Mouse (Mus musculus) hindbrain, embryonic 10.5 days (tissue): ENCODE measurements around the gene Ahsa1. TPM values are rescaled to one million over a fixed set of nuclear protein-coding genes. Genes with fewer than 3 reads are reported as not detected.
"Not testable (repeated sequence)": the region's sequence is repeated elsewhere in the genome, so short reads cannot be mapped to it uniquely, and the experiment has no call there.

Source experiments
- DNase-seq: peaks from one replicate; pipeline ENCODE4 v3.0.0-alpha.2; 2017; ENCODE audit warnings: low spot score
- H3K27ac ChIP-seq: fragments of 300-500 bp; sonication (generic); 2 replicates; pipeline ENCODE4 v1.5.1; 2016; ENCODE audit warnings: mild to moderate bottlenecking, moderate library complexity
- H3K27me3 ChIP-seq: fragments of 300-500 bp; sonication (generic); 2 replicates; pipeline ENCODE4 v1.6.1; 2016; ENCODE audit warnings: mild to moderate bottlenecking; ENCODE audit not compliant: poor library complexity, insufficient read depth, severe bottlenecking
- H3K36me3 ChIP-seq: fragments of 300-500 bp; sonication (generic); 2 replicates; pipeline ENCODE4 v1.6.1; 2016; ENCODE audit warnings: mild to moderate bottlenecking, moderate library complexity
- H3K4me1 ChIP-seq: fragments of 300-500 bp; sonication (generic); replicated peaks from 2 replicates; pipeline ENCODE4 v1.6.1; 2016; ENCODE audit warnings: mild to moderate bottlenecking
- H3K4me3 ChIP-seq: fragments of 300-500 bp; sonication (generic); 2 replicates; pipeline ENCODE4 v1.5.1; 2016; ENCODE audit warnings: mild to moderate bottlenecking, moderate library complexity
- H3K9me3 ChIP-seq: fragments of 300-500 bp; sonication (generic); 2 replicates; pipeline ENCODE4 v1.6.1; 2016; ENCODE audit warnings: mild to moderate bottlenecking, moderate library complexity
- WGBS: fragments of 180-500 bp; shearing (Covaris S2); methylation state at CpG from one replicate; pipeline ENCODE4 v1.1.7; 2016; 5-methylcytosine and 5-hydroxymethylcytosine counted together
- polyA plus RNA-seq: library from polyadenylated mRNA; unstranded; fragments of >200 nt; fragmentation: Nextera tagmentation; extraction: Ambion mirVana; gene quantifications from 2 replicates; pipeline ENCODE4 v1.2.1, GENCODE M21; 2016

Gene Ahsa1
- polyA plus RNA-seq, 1 experiment from 2014 or later = 230 TPM

GRCm38 (mm10) chr12:87265444-87265843, 835 bp upstream of the Ahsa1 start:
- Histone ChIP-seq H3K27me3 (no peaks in the 10 kb centered on the region), H3K27ac (peak overlapping the region; percentile 97), H3K4me1 (peaks cover 29% of the 10 kb centered on the region), H3K9me3 (no peaks in the 10 kb centered on the region), H3K4me3 (peak overlapping the region; percentile 81), H3K36me3 (peaks cover 63% of the 10 kb centered on the region)
- WGBS = 29% methylated on average over 11 of the region's 11 CpGs
- no peak for DNase-seq

DNA sequence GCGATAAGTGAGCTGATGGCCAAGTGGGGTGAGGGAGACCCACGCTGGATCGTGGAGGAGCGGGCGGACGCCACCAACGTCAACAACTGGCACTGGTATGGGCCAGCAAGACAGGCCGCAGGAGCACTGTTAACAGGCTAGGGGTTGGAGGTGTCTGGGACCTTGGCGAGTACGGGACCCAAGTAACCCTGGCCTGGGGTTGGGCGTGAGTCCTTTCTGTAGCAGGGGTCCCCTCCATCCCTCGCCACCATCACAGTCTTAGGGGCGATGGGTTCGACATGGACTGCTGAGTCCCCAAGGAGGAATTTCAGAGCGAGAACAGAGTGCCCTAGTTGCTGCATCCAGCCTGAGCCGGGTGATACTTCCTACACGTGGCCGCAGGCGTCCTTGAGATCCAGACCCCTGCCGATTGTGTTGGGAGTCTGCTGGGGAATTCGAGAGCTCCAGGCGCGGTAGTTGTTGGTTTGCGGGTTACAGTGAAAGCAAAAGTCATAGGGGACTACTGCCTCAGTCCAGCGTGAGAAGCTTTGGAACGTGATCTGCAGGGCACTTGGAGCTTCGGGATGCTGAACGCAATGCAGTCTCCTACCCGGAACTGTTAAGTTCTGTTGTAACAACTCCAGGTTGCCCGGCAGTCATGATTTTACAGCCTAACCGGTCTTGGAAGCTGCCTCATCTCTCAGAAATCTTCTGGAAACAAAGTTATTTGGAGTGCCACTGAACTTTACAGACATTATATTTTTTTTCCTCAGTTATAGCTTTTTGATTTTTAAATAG, 736 bp downstream of the Ahsa1 start:
- peaks cover 29% of the 10 kb centered on the region for H3K4me1 ChIP-seq
- H3K4me3 ChIP-seq = peak overlapping the region; percentile 81
- no peak for DNase-seq
- H3K27me3 ChIP-seq = no peaks in the 10 kb centered on the region
- WGBS = under 1% methylated on average over 31 of the region's 31 CpGs
- H3K9me3 ChIP-seq = no peaks in the 10 kb centered on the region
- peaks cover 63% of the 10 kb centered on the region for H3K36me3 ChIP-seq
- H3K27ac ChIP-seq = peak overlapping the region; percentile 97

DNA sequence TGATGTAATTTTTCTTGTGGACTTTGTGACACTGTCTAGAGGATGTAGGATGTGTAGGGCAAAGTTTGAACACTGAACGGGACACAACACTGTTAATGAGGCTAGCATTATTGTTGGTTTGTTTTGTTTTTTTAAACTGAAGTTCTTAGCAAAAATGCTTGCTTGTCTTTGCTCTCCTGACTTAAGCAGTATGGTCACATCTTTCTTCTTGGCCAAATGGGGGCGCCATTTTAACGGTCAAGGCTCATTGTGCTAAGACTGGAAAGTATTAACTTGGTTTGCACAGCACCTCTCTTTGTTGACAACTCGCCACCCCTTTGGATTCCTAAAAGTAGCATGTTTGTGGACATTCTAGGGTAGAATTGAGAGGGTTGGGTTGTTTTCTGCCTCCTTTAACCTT, 1.4 kb downstream of the Ahsa1 start:
- H3K4me1 ChIP-seq = peaks cover 29% of the 10 kb centered on the region
- no peaks in the 10 kb centered on the region for H3K9me3 ChIP-seq
- H3K36me3 ChIP-seq = peaks cover 63% of the 10 kb centered on the region
- DNase-seq = peak; percentile 40
- peak overlapping the region; percentile 97 for H3K27ac ChIP-seq
- H3K27me3 ChIP-seq = no peaks in the 10 kb centered on the region
- H3K4me3 ChIP-seq = peak overlapping the region; percentile 81
- WGBS = 33% methylated on average over 4 of the region's 4 CpGs

DNA sequence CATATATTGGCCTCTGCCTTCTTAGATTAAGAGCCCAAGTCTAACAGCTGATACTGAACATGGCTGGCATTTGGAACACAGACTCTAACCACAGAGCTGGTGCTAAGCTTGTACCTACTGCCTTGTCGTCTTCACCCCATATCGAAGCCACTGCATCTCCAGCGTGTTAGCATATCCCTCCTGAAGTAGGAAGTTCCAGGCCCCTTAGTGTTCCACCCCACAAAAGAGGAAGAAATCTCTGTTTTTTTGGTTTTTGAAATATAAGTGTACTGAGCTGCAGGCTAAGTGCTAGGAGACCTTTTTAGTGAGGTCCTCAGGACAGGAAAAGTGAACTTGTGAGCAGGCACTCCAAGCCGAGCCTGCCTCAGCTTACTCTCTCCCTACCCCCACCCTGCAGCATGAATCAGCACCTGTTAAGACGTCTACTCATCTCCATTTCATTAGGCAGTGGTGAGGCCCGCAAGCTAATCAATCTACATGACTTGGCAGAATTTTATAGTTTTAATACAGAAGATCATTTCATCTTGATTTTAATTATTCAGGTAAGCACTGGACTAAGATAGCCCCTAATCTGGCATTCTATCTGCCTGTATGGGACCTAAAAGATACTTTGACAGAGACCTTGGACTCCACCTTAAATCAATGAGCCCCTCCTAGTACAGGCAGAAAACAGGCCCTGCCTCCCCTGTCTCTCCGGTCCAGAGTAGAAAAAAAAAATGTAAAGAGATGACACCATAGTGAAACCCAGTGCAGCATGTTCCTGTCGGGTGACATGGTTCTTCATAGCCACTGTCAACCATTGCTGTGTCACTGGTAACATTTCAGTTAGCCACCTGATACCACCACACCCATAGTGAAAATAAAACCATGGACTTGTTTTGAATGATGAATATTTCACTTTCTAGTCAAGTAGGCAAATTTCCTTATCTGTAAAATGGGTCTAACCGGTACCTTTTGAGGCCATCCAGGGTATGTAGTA, 8.9 kb downstream of the Ahsa1 start:
- Histone ChIP-seq H3K9me3 (no peaks in the 10 kb centered on the region), H3K4me3 (no peak overlapping the region), H3K36me3 (peaks cover 72% of the 10 kb centered on the region), H3K4me1 (peaks cover 20% of the 10 kb centered on the region), H3K27ac (no peak overlapping the region), H3K27me3 (no peaks in the 10 kb centered on the region)
- 90% methylated on average over 9 of the region's 9 CpGs for WGBS
- DNase-seq = no peak

DNA sequence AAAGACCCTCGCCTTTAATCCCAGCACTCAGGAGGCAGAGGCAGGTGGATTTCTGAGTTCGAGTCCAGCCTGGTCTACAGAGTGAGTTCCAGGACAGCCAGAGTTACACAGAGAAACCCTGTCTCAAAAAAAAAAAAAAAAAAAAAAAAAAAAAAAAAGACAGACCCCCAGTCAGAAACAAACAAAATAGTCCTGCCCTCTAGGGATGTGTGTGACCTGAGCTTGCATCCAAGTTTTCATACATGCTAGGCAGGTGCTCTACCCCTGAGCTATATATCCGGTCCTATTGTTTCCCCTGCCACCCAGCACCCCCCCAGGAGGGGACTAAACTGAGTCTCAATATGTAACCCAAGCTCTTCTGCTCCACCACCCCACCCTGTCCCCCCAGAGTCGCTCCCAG, 11.0 kb downstream of the Ahsa1 start:
- WGBS = 90% methylated on average over 4 of the region's 4 CpGs
- H3K27me3 ChIP-seq, H3K4me3 ChIP-seq, DNase-seq, H3K27ac ChIP-seq, H3K9me3 ChIP-seq: not testable (repeated sequence)
- H3K36me3 ChIP-seq = peaks cover 51% of the 10 kb centered on the region
- peaks cover 20% of the 10 kb centered on the region for H3K4me1 ChIP-seq

- H3K9me3 ChIP-seq = no peaks in the 10 kb centered on the region
- DNase-seq = peak; percentile 42
- no peaks in the 10 kb centered on the region for H3K27me3 ChIP-seq
- peaks cover 20% of the 10 kb centered on the region for H3K4me1 ChIP-seq
- H3K36me3 ChIP-seq = peaks cover 41% of the 10 kb centered on the region
- no peak overlapping the region for H3K4me3 ChIP-seq
- WGBS = 28% methylated on average over 6 of the region's 6 CpGs
- H3K27ac ChIP-seq = no peak overlapping the region
Measured at GRCm38 (mm10) chr12:87278118-87278730, 11.9 kb downstream of the Ahsa1 start.

GRCm38 (mm10) chr12:87279350-87279749, 13.1 kb downstream of the Ahsa1 start:
- Histone ChIP-seq H3K4me3 (no peak overlapping the region), H3K36me3 (peaks cover 30% of the 10 kb centered on the region), H3K27me3 (no peaks in the 10 kb centered on the region), H3K27ac (no peak overlapping the region), H3K9me3 (no peaks in the 10 kb centered on the region), H3K4me1 (peaks cover 20% of the 10 kb centered on the region)
- DNase-seq = no peak
- WGBS = 50% methylated on average over 3 of the region's 3 CpGs

GRCm38 (mm10) chr12:87279879-87280278, 13.6 kb downstream of the Ahsa1 start:
- H3K27ac ChIP-seq = peak overlapping the region; percentile 16
- 41% methylated on average over 14 of the region's 14 CpGs for WGBS
- H3K27me3 ChIP-seq = no peaks in the 10 kb centered on the region
- H3K4me1 ChIP-seq = peaks cover 20% of the 10 kb centered on the region
- DNase-seq = no peak
- no peak overlapping the region for H3K4me3 ChIP-seq
- H3K9me3 ChIP-seq = no peaks in the 10 kb centered on the region
- H3K36me3 ChIP-seq = peaks cover 25% of the 10 kb centered on the region

GRCm38 (mm10) chr12:87281766-87282165, 15.5 kb downstream of the Ahsa1 start:
- Histone ChIP-seq H3K36me3 (peaks cover 6% of the 10 kb centered on the region), H3K27ac (no peak overlapping the region), H3K4me1 (peaks cover 20% of the 10 kb centered on the region), H3K27me3 (no peaks in the 10 kb centered on the region), H3K9me3 (no peaks in the 10 kb centered on the region), H3K4me3 (no peak overlapping the region)
- no peak for DNase-seq
- 78% methylated on average over 1 of the region's 1 CpGs for WGBS

DNA sequence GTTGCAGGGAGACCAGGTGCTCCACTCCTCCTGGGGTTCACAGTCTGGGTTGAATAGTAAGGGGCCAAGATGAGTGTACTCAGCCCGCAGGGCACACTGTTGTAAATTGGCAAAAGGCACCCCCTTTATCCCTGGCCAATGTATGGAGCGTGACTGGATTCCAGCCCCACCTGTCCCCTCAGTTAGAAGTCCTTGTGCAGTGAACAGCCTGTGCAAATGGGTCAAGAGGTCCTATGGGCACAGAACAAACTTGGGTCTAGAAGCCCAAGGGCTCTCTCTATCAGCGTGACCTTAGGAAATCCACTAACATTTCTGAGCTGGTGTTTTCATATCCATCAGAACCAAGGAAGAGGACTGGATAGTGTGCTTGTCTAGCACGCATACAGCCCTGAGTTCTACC, 16.5 kb downstream of the Ahsa1 start:
- H3K27ac ChIP-seq = no peak overlapping the region
- no peaks in the 10 kb centered on the region; the same call in 1 of the 2 replicates for H3K36me3 ChIP-seq
- WGBS = 91% methylated on average over 4 of the region's 4 CpGs
- no peak overlapping the region for H3K4me3 ChIP-seq
- no peaks in the 10 kb centered on the region for H3K27me3 ChIP-seq
- no peaks in the 10 kb centered on the region for H3K9me3 ChIP-seq
- DNase-seq = no peak
- peaks cover 20% of the 10 kb centered on the region for H3K4me1 ChIP-seq

DNA sequence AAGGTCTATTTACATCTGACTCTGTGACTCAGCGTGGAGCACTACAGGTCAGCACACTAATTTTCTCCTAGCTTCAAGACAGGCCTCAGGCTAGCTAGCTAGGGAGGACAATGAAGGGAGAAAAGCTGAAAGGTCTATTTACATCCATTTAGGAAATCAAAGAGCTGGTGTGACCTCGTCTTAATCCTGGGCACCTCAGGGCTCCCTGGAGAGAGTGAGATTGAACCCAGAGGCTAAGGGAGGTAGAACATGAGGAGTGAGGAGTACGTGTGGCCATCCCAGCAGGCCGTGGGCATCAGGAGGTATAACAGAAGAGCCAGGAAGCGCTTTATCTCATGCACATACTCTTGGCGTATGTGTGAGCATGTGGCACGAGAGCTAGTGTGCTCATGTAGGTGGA, 17.4 kb downstream of the Ahsa1 start:
- WGBS = 63% methylated on average over 7 of the region's 7 CpGs
- DNase-seq = no peak
- Histone ChIP-seq H3K27ac (no peak overlapping the region), H3K27me3 (no peaks in the 10 kb centered on the region), H3K4me3 (no peak overlapping the region), H3K36me3 (no peaks in the 10 kb centered on the region; the same call in 1 of the 2 replicates), H3K4me1 (peaks cover 13% of the 10 kb centered on the region), H3K9me3 (no peaks in the 10 kb centered on the region)

- WGBS = 76% methylated on average over 4 of the region's 4 CpGs
Measured at GRCm38 (mm10) chr12:87284268-87284667, 18.0 kb downstream of the Ahsa1 start.

More at GRCm38 (mm10) chr12:87284268-87284667, 18.0 kb downstream of the Ahsa1 start:
- Histone ChIP-seq H3K4me3 (no peak overlapping the region), H3K4me1 (peaks cover 8% of the 10 kb centered on the region; the same call in 1 of the 2 replicates), H3K27me3 (no peaks in the 10 kb centered on the region), H3K36me3 (no peaks in the 10 kb centered on the region; the same call in 1 of the 2 replicates), H3K27ac (no peak overlapping the region), H3K9me3 (no peaks in the 10 kb centered on the region)
- no peak for DNase-seq
